Mouse (Mus musculus): ENCODE measurements around the gene Cfap97d2.

DNA sequence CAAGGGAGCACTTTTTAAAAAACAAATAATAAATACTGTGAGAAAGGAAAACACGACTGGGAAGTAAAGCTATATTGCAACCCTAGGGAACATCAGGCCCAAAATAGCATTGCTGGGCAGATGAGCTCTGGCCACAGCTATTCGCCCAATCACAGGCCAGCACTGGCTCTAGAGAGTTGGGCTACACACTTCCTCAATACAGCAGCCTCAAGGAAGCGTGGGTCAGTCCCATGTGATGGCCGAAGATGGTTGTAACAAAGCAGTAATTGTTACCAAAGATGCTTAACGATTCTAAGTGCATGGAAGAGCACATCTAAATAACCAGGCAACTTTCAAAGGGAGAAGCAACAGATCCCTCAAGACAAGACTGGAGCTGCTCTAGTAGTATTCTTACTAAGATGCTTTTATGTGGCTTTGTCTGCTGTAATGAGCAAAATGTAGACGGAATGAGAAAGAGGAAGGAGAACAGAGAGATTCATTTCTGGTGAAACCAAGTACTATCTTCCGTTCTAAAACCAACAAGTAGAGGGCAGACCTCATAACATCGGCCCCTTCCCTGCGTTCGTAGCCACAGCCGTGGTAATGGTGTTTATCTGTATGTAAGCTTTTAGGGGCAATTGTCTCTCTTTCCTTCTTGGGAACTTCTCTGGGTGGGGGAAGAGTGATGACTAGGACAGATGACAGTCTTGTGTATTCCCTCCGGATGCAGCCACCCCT lies 31.2 kb upstream of the Cfap97d2 start:
- TF ChIP-seq POLR2A (IDR thresholded peaks at IDR 0.05; ENCODE audit: low read depth, low read length) (no peak), CTCF (IDR thresholded peaks at IDR 0.05; ENCODE audit: extremely low read depth, insufficient read depth, insufficient read length, insufficient replicate concordance) (no peak)
